Mouse (Mus musculus) T-helper 2 cell (primary cell): Measurements from ENCODE around the gene Lzts2.

ENCODE experiments used
- in situ Hi-C: fragments of 300-600 bp; cut with MboI, MseI; formaldehyde crosslinking; loops from one replicate; pipeline ENCODE4 v1.15.1; 2025; ENCODE audit warnings: high pct_unique_total_duplicates

The Lzts2 gene

DNA sequence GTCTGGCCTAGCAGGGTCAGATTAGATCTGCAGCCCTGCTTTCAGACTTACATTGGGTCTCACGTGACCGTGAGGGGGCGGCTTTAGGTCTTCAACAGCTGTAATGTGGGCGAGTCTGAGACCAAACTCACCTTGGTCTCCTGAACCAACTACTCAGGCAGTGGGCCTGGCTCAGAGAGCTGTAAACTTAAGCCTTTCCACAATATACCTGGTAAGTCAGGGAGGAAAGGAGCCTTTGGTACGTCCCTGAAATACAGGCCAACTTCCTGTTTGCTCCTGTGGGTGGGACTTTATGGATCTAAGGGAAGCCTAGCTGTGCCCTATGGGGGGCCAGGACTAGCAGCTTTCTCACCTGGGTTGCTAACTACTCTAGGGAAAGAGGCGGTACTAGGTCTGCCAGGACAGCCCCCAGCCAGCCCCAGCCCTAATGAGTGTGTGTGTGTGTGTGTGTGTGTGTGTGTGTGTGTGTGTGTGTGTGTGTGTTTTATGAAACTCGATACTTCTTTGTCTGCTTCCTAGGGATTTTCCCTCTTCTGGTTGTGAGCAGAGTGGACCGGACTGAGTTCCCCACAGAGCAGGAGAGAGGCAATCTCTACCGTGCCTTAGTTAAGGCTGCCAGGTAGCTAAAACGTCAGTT lies at the start of gene Lzts2:
Gene Lzts2 (plus strand): TSS at position 80 of the 637 bp plus-strand sequence.
- in situ Hi-C loops = no loop called here

DNA sequence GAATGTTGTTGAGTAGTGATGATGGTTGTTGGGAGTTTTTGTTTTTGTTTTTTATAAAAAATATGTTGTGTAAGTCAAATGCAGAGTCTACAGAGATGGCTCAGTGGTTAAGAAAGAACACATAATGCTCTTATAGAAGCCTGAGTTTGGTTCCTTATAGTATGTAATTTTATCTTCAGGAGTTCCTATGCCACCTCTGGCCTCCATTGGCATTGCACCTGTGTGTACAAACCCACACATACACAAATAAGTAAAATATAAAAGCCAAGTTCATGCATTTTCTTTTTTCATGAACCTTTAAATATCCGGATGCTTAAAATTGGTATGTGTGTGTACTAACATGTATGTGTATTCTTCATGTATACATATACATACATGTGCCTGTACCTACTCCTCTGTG lies 48.2 kb upstream of the Lzts2 start:
- in situ Hi-C loops = no loop called here

GRCm38 (mm10) chr19:44968329-44968728 lies 45.9 kb upstream of the Lzts2 start:
- in situ Hi-C loops = no loop called here

DNA sequence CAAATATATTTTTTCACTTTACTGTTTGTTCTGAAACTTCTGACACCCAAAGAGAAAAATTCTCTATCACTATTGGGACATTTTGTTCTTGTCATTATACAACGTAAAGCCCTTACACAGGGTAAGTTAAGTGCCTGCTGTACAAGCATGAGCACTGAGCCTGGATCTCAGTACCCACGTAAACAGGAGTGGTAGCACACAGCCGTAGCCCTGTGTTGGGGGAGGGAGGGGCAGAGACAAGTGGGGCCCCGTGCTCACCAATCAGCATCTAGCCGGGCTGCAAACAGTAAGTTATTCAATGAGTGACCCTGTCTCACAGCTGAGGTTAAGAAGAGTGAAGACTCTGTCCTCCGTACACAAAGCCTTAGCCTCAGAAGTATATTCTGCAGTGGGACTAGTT lies 37.6 kb upstream of the Lzts2 start:
- in situ Hi-C loops = no loop called here

DNA sequence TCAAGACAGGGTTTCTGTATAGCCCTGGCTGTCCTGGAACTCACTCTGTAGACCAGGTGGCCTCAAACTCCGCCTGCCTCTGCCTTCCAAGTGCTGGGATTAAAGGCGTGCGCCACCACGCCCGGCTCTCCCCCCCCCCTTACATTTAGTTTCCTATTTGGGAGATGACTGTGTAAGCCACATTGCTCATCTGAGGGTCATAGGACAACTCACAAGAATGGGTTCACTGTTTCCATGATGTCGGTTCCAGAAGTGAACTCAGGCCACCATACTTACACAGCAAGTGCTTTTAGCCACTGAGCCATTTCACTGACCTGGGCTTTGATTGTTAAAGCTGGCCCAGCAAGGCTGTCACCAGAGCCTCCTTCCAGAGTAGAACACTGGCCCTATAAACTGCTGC lies 37.1 kb upstream of the Lzts2 start:
- in situ Hi-C loops = no loop called here

DNA sequence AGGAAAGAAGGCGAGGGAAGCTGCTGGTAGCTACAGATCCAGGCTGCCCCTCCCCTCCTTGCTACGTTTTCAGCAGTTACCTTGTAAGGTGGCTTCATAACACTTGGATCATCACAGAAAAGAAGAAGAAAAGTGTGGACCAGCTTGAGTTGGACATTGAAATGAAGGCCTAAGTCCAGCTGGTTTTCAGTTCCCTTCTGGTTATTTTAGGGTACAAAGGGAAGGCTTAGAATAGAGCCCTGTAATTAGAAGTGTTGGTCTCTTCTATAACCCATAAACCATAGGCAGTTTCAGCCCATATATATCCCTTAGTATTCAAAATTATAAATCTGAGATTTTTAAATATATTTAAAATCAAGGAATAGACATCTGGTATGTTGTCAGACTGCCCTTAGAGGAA lies 33.4 kb upstream of the Lzts2 start:
- in situ Hi-C loops = loop anchor here (5.0 kb wide), 1 partner anchor 52 kb away; no protein-coding TSS in a partner anchor

DNA sequence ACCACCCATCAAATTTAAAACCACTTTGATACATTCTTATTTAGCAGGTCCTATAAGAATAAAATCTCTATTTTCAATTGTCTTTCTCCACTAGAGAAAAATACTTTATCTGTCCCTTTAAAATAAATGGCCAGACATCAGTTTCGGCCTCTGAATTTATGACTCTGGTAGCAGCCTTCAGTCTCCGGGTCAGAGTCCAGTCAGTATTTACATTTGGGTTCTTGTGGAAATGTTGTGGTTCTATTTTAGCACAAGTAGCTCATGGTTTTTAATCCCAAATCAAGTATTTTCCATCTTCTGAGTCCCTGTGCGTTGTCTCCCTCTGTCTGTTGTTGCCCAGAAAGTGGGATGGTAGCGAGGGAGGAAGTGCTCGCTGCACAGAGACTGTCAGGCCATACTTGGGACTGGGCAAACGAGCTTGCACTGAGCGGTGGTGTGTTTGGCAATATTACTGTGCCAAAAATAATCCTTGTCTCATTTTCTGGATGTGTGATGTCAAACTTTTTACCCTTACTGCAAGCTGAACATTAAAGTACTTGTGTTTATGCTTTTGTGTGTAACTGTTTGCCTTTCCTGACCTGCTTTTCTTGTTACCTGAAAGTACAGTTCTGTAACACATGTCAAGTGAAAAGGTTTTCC lies 31.6 kb upstream of the Lzts2 start:
- in situ Hi-C loops = loop anchor here (5.0 kb wide), 1 partner anchor 50 kb away; no protein-coding TSS in a partner anchor

GRCm38 (mm10) chr19:44983366-44983765 lies 30.8 kb upstream of the Lzts2 start:
- in situ Hi-C loops = loop anchor here (5.0 kb wide), 1 partner anchor 49 kb away; no protein-coding TSS in a partner anchor

- in situ Hi-C loops = loop anchor here (5.0 kb wide), 1 partner anchor 48 kb away; no protein-coding TSS in a partner anchor
These were observed 29.8 kb upstream of the Lzts2 start for GRCm38 (mm10) chr19:44984420-44984819.

DNA sequence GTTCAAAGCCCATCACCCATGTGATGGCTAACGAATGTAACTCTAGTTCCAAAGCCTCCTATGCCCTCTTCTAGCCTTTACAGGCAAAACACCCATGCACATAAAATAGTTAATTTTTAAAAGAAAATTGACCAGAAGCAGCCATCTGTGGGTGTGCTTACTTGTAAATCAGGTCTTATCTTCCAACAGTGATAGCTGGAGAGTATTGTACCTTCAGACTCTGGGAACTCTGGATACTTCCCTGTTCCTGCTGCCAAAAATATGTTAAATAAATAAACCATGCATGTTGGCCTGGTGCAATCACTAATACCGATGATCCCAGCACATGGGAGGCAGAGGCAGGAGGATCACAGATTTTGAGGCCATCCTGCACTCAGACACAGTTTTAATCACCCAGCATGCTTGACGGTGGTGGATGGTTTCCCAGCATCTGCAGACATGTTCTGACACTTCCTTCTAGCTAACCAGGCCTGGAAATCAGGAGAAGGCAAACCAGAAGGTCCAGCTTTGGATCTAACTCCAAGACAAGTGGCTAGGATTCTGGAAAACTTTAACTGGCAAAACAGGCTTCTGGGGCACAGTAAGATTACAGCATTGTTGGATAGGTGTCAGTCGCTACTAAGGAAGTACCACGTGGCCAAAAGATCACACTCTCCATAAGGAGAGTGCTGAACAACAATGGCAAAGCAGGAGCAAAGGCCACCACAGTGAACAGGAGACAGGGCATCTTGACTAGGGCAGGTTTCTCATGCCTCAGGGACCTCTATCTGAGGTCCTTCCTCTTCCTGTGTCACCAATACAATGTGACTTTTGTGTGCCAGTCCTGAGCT lies 28.8 kb upstream of the Lzts2 start:
- in situ Hi-C loops = no loop called here

DNA sequence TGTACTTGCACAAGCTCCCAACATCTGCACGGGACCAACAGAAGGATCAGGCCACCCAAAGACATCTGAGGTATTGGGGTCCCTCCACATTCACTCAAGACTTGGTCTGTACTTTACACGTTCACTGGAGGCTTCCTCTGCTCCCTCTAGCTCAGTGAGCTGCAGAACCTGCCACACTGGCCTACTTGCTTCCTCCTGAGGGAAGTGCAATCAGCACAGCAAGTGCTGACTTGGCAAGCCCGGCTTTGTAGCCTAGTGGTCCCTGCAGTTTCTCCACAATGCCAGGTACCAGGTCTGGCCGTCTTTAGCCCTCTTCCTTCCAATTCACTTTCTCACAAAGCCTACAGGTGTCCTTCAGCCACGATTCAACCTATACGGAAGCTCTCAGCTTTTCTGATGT lies 27.2 kb upstream of the Lzts2 start:
- in situ Hi-C loops = no loop called here

GRCm38 (mm10) chr19:44987851-44988250 lies 26.4 kb upstream of the Lzts2 start:
- in situ Hi-C loops = no loop called here

- in situ Hi-C loops = no loop called here
These were observed 25.9 kb upstream of the Lzts2 start for GRCm38 (mm10) chr19:44988321-44988720.

DNA sequence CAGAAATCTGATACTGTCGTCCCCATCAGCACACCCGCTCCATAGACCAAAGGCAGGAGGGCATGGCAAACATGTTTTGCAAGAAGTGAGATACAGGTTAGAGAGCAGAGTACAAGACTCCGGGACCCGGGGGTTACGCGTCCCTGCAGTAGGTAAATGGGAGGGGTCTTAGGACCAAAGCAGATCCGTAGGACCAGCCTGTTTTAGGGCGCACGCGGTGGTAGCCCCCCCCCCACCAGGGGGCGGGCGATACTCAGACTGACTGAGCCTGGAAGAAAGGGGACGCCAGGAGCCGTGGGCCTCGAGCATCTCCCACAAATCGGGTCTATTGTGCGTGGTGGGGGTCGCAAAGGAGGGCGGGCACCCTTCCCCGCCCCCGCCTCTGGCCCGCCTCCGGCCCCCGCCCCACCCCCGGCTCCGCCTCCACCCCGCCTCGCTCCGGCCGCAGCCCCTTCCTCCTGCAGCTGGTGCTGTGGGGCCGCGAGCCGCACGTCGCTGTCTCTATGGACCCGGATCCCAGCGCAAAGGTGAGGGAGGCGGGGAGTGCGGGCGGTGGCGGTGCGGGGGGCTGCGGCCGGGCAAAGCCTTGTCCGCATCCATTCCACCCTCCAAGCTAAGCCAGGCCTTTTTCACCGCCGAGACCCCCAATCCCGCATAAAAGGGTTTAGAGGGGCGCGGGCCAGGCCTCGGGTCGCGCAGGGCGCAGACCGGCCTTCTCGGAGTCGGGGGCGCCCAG lies 25.2 kb upstream of the Lzts2 start, which contains the start of gene Sema4g:
Gene Sema4g (plus strand): TSS at position 271 of the 736 bp plus-strand sequence.
- in situ Hi-C loops = no loop called here

GRCm38 (mm10) chr19:44989567-44990495 lies 24.4 kb upstream of the Lzts2 start:
- in situ Hi-C loops = loop anchor here (10.0 kb wide), 1 partner anchor 445 kb away; no protein-coding TSS in a partner anchor

DNA sequence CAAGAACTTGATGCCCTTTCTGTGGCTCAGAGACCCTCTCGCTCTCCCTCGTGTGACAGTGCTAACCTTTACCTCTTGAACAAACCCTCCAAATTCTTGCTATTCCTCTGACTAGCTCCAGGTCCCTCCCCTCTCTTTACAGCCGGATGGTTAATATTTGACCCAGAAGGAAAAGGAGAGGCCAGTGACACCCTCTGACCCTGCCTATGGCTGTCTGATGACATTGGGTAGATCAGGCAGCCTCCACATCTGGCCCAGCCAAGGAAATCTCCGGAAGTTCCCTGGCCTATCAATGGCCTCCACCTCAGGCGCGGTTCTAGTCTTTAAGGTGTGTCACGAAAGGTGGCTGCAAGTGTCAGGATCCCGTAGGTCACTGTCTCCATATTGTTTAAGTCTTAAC lies 23.2 kb upstream of the Lzts2 start:
- in situ Hi-C loops = loop anchor here (10.0 kb wide), 1 partner anchor 444 kb away; no protein-coding TSS in a partner anchor

DNA sequence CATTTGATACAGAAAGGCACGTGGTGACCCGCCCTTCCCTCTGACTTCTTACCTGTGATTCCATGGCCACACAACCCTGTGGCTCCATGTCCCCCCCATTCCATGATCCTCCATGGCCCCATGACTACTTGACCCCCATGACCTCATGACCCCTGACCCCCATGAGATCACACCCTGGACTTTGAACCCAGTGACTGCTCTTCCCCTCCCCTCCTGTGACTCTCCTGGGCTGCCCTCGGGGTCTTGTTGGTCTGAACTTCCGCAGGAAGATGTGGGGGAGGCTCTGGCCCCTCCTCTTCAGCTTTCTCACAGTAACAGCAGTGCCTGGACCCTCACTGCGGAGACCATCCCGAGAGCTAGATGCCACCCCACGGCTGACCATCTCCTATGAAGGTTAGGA lies 22.0 kb upstream of the Lzts2 start:
- in situ Hi-C loops = loop anchor here (10.0 kb wide), 1 partner anchor 443 kb away; no protein-coding TSS in a partner anchor

DNA sequence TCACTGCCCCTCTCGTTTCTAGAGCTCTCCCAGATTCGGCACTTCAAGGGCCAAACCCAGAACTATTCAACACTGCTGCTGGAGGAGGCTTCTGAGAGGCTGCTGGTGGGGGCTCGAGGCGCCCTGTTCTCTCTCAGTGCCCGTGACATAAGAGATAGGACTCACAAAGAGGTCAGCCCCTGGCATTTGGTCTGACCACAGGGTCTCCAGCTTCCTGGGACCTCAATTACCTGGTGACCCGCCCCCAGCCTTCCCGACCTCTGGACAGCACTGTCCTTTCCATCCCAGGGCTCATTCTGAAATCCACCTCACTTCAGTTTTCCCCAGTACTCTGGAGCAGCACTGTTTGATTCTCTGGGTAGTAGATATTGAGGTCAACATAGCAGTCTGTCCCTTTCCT lies 21.5 kb upstream of the Lzts2 start:
- in situ Hi-C loops = loop anchor here (10.0 kb wide), 1 partner anchor 442 kb away; no protein-coding TSS in a partner anchor

GRCm38 (mm10) chr19:44997786-44998185 lies 16.4 kb upstream of the Lzts2 start:
- in situ Hi-C loops = loop anchor here (10.0 kb wide), 1 partner anchor 437 kb away; no protein-coding TSS in a partner anchor

DNA sequence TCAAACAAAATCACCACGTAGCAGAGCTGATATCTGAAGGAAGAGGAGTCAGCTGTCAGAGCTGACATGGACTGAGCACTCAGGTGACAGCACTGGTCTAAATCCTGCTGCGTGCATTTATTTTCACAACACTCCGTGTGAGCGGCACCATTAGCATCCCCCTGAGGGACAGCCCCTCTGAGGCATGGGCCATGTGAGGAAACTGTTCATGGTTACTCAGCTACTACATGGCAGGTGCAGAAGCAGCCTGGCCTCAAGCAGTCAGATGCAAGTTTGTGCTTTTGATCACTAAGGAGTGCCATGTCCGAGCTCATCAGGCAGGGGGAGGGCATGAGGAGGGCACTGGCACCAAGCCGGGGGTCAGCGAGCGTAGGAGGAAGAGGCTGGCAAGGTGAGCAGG lies 14.6 kb upstream of the Lzts2 start:
- in situ Hi-C loops = loop anchor here (10.0 kb wide), 1 partner anchor 435 kb away; no protein-coding TSS in a partner anchor
